Mouse (Mus musculus): ENCODE measurements around the gene Iyd. TPM values are rescaled to one million over a fixed set of nuclear protein-coding genes. Genes with fewer than 3 reads are reported as not detected.

Iyd gene
- polyA plus RNA-seq, 1 experiment from 2014 or later = 4.1 TPM

GRCm38 (mm10) chr10:3591790-3592189 is 51.8 kb downstream of the Iyd start:
- no peak for TF ChIP-seq CTCF (IDR thresholded peaks at IDR 0.05; ENCODE audit: low read depth)
- Histone ChIP-seq H3K4me2 (replicated peaks; ENCODE audit: low read depth) (no peak overlapping the region), H3K27ac (ENCODE audit: low read depth, low read length) (no peak overlapping the region), H3K9me3 (ENCODE audit: control insufficient read depth) (no peaks in the 10 kb centered on the region), H3K4me1 (replicated peaks; ENCODE audit: control insufficient read depth, insufficient read depth, low read length) (no peaks in the 10 kb centered on the region), H3K9ac (ENCODE audit: low read depth, low read length) (no peak overlapping the region), H3K4me3 (ENCODE audit: low read depth, low read length) (no peak overlapping the region), H3K27me3 (replicated peaks; ENCODE audit: control insufficient read depth, insufficient read depth, low read length) (no peaks in the 10 kb centered on the region), H3K36me3 (ENCODE audit: control insufficient read depth, insufficient read depth) (no peaks in the 10 kb centered on the region)
- no peak for ATAC-seq
- WGBS = 22% methylated on average over 3 of the region's 3 CpGs

- H3K27me3 ChIP-seq (replicated peaks; ENCODE audit: control insufficient read depth, insufficient read depth, low read length) = no peaks in the 10 kb centered on the region
- H3K36me3 ChIP-seq (ENCODE audit: control insufficient read depth, insufficient read depth) = no peaks in the 10 kb centered on the region
- H3K4me2 ChIP-seq (replicated peaks; ENCODE audit: low read depth) = no peak overlapping the region
- 77% methylated on average over 2 of the region's 2 CpGs for WGBS
- TF ChIP-seq CTCF (IDR thresholded peaks at IDR 0.05; ENCODE audit: low read depth) = no peak
- H3K9ac ChIP-seq (ENCODE audit: low read depth, low read length) = no peak overlapping the region
- ATAC-seq = no peak
- no peak overlapping the region for H3K27ac ChIP-seq (ENCODE audit: low read depth, low read length)
- H3K4me3 ChIP-seq (ENCODE audit: low read depth, low read length) = no peak overlapping the region
- H3K4me1 ChIP-seq (replicated peaks; ENCODE audit: control insufficient read depth, insufficient read depth, low read length) = no peaks in the 10 kb centered on the region
- no peaks in the 10 kb centered on the region for H3K9me3 ChIP-seq (ENCODE audit: control insufficient read depth)
These were observed 56.7 kb downstream of the Iyd start for GRCm38 (mm10) chr10:3596697-3597096.

DNA sequence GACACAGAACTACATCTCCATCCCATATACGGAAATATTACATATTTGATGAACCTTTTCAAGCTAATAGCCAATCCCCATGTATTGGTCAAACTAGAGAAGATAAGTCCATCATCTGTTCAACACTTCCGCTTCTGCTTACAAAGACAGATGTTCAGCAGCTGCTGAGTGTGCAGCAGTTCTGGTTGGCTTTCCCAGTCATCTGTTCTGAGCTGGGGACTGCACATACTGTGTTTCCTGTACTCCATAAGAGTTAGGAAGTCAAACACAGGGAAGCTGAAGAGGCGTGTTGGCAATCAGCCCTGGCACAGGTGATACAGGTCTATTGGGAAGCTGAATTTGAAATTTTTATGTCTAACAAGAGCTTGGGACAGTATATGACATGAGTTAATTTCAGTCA is 57.7 kb downstream of the Iyd start:
- WGBS = 78% methylated on average over 3 of the region's 3 CpGs
- H3K4me1 ChIP-seq (replicated peaks; ENCODE audit: control insufficient read depth, insufficient read depth, low read length) = no peaks in the 10 kb centered on the region
- no peak for ATAC-seq
- no peak overlapping the region for H3K9ac ChIP-seq (ENCODE audit: low read depth, low read length)
- H3K9me3 ChIP-seq (ENCODE audit: control insufficient read depth) = no peaks in the 10 kb centered on the region
- no peaks in the 10 kb centered on the region for H3K36me3 ChIP-seq (ENCODE audit: control insufficient read depth, insufficient read depth)
- no peak overlapping the region for H3K4me2 ChIP-seq (replicated peaks; ENCODE audit: low read depth)
- H3K27me3 ChIP-seq (replicated peaks; ENCODE audit: control insufficient read depth, insufficient read depth, low read length) = no peaks in the 10 kb centered on the region
- no peak overlapping the region for H3K4me3 ChIP-seq (ENCODE audit: low read depth, low read length)
- no peak overlapping the region for H3K27ac ChIP-seq (ENCODE audit: low read depth, low read length)
- no peak for TF ChIP-seq CTCF (IDR thresholded peaks at IDR 0.05; ENCODE audit: low read depth)

Other genes starting within 250 kb of the Iyd start
- 1.4 and 2.3 TPM in 2 replicates for gene Ppp1r14c, start 174.2 kb upstream of the Iyd start, polyA plus RNA-seq (2015; fragmentation: Nextera tagmentation; extraction: Ambion mirVana)
- gene Plekhg1, start 200.1 kb downstream of the Iyd start, polyA plus RNA-seq (2015; fragmentation: Nextera tagmentation; extraction: Ambion mirVana) = 2.1 and 2.6 TPM in 2 replicates

Measured in intestine, postnatal 0 days (tissue).